Mouse (Mus musculus) liver, postnatal 0 days (tissue): Measurements from ENCODE around the gene Slc7a15.

Experiments
- CTCF ChIP-seq: sonication (generic); IDR thresholded peaks from 2 replicates; pipeline ENCODE4 v1.5.1; 2016; ENCODE audit warnings: antibody characterized with exemption, low read depth
- EP300 ChIP-seq: IDR thresholded peaks from 2 replicates; pipeline ENCODE4 v1.6.1; 2016; ENCODE audit warnings: antibody characterized with exemption, low read depth, mild to moderate bottlenecking

GRCm38 (mm10) chr12:8496679-8497313 is 102.1 kb downstream of the Slc7a15 start:
- TF ChIP-seq CTCF (no peak), EP300 (no peak)
